Mouse (Mus musculus): Measurements from ENCODE around the gene Tifab. TPM values are rescaled to one million over a fixed set of nuclear protein-coding genes. Genes with fewer than 3 reads are reported as not detected.

The Tifab gene
- total RNA-seq, 2 experiments from 2014 or later = 0.16 to 0.47 TPM

DNA sequence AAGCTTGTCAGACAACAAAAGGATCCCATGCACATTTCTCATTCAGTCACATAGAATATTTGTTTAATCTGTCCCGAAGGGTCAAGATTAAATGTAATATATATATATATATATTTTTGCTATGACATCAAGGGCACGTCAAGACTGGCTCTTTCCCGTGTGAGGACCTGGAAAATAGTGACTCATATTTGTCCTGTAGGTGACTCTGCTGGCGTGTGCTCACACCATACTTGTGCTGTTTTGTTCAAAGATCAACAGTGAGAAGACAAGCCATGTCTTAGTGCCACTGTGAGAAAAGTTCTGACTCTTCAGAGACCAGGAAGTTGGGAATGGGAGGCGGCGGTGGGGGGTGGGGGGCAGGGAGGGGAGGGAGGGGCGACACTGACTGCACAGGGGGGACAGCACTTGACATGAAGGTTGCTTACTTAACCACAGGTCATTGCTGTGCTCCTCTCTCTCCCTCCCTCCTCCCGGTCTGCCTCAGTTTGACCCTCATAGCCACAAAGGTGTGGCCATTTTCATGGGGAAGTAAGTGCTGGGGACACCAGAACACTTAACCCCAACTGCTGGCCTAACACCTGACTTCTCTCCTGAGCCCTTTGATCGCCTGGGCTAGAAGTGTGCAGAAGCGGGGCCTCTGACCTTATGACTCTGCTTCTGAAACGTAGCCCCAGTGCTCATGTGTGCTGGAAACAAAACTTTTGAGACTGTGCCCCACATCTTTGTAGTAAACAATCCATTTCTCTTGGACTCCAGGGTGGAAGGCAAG is 36.1 kb downstream of the Tifab start:
- no peak for DNase-seq (ENCODE audit: low spot score)

DNA sequence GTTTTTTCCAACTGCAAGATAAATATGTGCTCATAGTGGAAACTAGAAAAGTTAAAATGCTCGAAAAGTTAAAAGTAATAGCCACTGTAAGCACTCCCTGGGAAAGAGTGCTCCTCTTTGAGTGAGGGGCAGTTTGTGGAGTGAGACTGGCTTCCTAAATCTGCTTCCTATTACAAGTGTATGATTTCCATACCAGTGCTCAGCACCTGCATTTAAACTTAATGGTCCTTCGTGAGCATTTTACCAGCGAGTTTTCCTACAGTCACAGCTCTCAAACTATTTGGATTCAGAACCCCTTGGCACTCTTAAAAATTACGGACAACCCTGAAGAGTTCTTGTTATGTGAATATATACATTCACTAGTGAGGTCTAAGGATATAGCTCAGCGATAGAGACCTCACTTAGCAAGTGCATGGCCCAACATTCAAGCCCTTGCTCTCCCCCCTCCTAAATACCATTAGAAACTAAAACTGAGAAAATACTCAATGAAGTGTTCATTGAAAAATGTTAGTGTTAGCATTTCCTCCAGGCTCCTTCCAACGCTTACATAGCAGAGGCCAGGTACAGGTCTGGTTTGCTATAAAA is 39.4 kb downstream of the Tifab start:
- DNase-seq (ENCODE audit: low spot score) = no peak

DNA sequence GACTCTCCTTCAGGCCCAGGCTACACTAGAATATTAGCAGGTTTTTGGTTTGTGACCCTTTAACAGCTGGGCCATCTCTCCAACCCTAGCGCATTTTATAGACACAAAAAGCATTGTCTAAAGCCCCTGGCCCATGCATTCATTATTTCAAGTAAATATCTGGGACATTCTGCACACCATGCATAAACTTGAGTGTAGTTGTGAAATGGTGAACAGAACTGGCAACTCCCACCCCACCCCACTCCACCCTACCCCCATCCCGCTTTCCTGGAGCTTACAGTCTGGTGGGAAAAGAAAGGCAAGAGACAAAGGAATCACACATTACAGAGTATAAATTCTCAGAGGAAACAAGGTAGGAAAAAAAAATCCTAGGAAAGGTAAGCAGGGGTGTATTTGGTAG is 42.5 kb downstream of the Tifab start, which contains the start of gene H2afy:
TSS of gene H2afy (minus strand) at position 162 of the 400 bp plus-strand sequence.
- DNase-seq (ENCODE audit: low spot score) = no peak

DNA sequence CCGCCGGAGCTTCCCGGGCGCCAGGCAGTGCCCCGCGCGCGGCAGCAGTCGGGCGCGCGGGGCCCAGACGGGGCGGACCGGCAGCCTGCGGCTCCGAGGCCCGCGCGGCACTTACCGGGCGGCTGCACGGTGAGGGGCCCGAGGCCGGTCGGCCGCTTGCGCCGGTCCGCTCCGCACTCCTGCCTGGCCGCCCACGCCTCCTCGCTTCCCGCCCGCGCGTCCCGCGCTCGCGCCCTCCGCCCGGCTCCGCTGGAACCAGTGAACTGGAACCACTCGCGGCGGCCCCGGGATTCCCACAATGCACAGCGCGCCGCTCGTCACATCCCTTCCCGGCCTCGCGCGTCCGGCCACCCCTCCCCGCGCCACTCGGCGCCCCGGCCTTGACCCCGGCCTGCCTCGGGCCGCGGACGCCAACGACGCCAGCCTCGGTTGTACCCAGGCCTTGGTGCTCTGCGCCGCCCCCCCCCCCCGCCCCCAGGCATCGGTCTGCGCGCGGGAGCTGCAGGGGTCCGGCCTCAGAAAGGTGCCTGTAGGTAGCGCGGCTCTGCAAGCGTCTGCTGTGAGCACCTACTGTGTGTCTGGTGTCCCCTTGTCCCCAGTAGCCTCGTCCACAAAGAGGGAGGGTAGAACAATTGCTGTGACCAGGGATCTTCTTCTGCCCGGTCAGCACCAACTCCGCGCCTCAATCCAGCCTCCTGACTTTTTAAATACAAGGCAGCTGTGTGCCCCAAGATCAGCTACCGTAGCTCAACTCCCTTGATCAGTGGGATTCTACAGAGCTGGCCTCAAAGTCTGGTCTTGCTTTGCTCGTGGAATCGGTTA is 43.2 kb downstream of the Tifab start:
- DNase-seq (ENCODE audit: low spot score) = peak; percentile 87

DNA sequence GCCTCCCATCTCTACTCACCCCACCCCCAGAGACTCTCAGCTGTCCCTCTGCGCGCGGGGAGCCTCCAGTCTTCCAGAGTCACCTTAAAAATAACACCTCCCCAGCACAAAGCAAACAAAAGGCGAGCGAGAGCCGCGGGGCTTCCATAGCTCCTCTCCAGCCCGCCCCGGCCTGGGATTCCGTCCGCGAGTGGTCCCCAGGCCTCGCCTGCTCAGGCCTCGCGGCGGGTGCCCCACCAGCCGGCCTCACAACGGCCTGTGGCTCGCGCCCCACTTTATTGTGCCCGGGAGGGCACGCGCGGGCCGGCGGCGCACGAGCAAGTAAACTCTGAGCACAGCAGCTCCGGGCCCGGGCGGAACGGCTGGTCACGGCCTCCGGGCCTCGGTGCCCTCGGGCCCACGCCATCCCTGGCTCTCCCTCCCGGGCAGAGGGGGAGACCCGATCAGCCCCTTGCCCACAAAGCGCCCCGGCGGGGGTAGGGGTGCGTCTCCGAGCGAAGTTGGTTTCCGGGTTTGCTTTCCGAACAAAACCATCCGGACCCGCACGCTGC is 44.0 kb downstream of the Tifab start:
- no peak for DNase-seq (ENCODE audit: low spot score)

DNA sequence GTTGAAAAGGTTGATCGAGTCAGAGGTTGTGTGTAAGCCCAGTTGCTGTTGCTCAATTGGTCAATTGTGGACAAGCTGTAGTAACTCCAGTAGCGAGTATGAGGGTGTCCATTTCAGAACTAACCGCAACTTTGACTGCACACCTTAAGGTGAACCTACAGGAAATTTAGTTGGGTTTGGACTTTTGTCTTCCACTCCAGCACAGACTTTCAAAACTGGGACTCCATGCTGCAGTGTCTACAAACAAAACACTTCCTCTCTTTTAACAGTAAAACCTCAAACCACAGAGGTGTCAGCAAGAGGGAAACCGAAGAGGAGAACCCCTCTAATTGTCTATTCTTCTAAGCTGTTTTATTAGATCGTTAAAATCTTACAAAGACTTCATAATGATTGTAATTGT is 44.7 kb downstream of the Tifab start:
- no peak for DNase-seq (ENCODE audit: low spot score)

DNA sequence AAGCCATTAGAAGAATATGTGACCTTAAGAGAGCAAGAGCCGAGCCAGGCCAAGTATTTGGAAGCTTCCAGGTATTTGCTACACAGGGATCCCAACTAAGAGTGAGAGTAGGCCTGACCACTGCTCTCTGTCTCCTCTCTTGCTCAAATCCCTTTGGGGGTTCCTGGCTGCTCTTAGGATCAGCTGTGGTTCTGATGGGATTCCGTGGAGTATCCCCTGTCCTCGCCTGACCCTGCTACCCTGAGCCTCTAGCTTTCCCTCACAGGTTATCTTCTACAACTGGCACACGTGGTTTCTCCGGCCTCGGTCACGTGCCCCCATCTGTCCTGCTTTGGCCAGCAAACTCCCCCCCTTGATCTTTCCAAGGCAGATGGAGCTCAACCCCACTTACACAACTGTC is 45.7 kb downstream of the Tifab start:
- DNase-seq (ENCODE audit: low spot score) = no peak

DNA sequence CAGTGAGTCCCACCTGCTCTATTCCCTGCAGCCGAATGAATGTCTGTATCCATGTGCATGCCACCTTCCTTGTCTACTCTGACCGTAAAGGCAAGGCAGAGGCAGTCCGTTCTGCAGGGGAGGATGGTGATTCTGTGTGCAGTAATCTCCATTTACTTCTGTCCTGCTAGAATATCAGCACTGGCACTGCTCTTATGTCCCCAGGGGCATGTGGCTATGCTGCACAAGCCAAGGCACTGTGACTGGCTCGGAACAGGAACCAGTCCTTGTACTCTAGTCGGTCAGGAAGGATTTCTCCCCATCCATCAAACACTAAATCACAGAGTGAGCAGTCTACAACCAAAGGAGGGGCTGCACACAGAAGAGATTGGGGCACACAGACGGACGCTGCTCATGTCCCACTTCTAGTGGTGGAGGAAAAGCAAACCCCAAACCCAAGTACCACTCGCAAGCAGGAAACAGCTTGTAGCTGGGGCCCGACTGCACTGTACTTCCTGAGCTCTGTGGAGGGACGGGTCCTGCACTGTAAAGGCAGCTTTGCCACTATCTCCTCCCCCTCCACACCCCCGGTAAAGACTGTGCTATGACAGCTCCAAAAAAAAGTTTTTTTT is 46.3 kb downstream of the Tifab start:
- peak; percentile 64 for DNase-seq (ENCODE audit: low spot score)

DNA sequence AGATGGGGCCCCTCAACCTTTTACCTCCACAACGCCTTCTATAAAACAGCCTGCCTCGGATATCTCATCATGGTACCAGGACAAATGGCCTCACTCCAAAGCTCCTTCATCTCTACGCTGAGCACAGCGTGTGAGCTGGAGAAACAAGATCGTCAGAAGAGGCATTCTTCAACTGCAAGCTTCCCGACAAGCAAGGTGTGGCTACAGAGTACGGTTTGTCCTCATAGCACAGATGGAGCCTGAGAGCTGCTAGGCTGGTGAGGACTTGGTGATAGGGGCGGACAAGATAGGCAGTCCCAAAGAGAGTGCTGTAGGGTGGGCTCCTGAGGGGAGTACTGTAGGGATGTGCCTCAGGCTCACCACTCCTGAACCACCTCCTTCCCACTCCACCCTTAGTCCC is 48.1 kb downstream of the Tifab start:
- DNase-seq (ENCODE audit: low spot score) = no peak

DNA sequence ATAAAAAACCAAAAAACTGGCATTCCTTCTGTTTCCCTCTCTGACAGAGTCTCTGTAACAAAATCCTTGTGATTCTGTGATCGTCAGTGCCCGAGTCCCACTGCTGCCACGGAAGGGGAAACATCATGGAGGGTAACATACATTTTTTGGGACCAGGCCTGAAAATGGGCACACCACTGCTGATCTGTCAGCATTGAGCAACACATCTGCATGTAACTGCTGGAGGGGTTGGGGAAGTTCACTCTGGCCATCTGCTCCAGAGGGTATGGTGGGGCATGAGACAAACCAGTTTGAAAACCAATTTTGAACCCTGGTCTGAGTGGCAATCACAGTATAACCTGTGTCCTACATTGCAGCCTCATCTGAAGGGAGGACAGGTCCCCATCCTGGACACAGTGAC is 49.1 kb downstream of the Tifab start:
- DNase-seq (ENCODE audit: low spot score) = no peak

DNA sequence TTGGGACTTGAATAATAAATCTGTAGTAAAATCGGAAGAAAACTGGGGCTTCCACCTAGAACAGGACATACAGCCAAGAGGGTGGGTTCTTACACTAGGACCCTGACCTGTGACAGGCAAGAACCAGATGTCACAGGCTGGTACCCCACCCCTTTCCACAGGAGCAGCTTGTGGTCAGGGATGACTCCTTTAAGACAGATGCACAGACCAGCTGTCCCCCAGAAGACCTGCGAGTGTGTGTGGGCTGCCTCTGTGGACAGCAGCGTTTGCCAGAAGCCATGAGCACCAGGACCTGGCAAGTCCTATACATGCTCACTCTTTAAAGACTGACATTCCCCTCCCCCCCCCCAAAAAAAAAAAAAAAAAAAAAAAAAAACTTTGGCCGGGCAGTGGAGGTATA is 49.7 kb downstream of the Tifab start:
- DNase-seq (ENCODE audit: low spot score) = no peak

DNA sequence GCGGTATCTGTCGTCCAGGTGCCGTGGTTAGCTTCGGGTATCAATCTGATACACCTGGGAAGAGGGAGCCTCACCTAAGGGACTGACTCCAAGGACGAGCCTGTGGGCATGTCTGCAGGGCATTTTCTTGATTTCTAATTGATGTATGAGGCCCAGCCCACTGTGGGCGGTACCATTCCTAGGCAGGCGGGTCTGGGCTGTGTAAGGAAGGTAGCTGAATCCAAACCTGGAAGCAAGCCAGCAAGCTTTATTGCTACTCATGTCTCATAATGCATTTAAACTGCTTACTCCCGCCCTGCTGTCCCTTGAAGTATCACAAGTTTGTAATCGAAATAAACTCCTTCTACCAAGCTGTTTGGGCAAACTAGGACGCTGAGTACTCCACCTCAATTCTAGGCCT is 53.1 kb downstream of the Tifab start:
- DNase-seq (ENCODE audit: low spot score) = no peak

Other genes with a start within 250 kb of the Tifab start
- gene H2afy, start 42.5 kb downstream of the Tifab start, total RNA-seq (2021) = 10 to 100 TPM; 59.7 to 70.6 TPM
- gene Neurog1, start 73.3 kb upstream of the Tifab start, total RNA-seq (2021) = not detected
- gene Cxcl14, start 117.7 kb upstream of the Tifab start, total RNA-seq (2021) = 10 to 100 TPM; 39.5 to 54.4 TPM
- gene Gm3045, start 247.7 kb upstream of the Tifab start, total RNA-seq (2021) = not detected

Measured in gastrocnemius, adult 18-20 months (tissue).